Mouse (Mus musculus) bone marrow macrophage, adult 2 months (primary cell): ENCODE results near the gene Arhgap44. TPM values are rescaled to one million over a fixed set of nuclear protein-coding genes. Genes with fewer than 3 reads are reported as not detected.

Experiments used
- H3K27ac ChIP-seq: 2 replicates; pipeline ENCODE4 v1.5.1; 2012; ENCODE audit warnings: low read depth, low read length; ENCODE audit not compliant: insufficient read depth
- H3K4me1 ChIP-seq: 2 replicates; pipeline ENCODE4 v1.6.1; 2012; ENCODE audit warnings: low read length; ENCODE audit not compliant: control insufficient read depth, insufficient read depth
- H3K4me3 ChIP-seq: 2 replicates; pipeline ENCODE4 v1.5.1; 2012; ENCODE audit warnings: mild to moderate bottlenecking, low read length, moderate library complexity; ENCODE audit not compliant: insufficient read depth
- CTCF ChIP-seq: IDR thresholded peaks from 2 replicates; pipeline ENCODE4 v1.5.1; 2012; ENCODE audit warnings: low read depth, mild to moderate bottlenecking, low read length, moderate library complexity
- POLR2A ChIP-seq: IDR thresholded peaks from 2 replicates; pipeline ENCODE4 v1.6.1; 2012; ENCODE audit warnings: mild to moderate bottlenecking, low read depth, low read length, borderline replicate concordance
- polyA plus RNA-seq: library from polyadenylated mRNA; stranded (reverse); fragments of >200 nt; gene quantifications from 2 replicates; pipeline ENCODE4 v1.2.4, GENCODE M21; 2012; ENCODE audit not compliant: missing spikeins, insufficient read depth, insufficient read length

The Arhgap44 gene
- polyA plus RNA-seq, 1 experiment = not detected

DNA sequence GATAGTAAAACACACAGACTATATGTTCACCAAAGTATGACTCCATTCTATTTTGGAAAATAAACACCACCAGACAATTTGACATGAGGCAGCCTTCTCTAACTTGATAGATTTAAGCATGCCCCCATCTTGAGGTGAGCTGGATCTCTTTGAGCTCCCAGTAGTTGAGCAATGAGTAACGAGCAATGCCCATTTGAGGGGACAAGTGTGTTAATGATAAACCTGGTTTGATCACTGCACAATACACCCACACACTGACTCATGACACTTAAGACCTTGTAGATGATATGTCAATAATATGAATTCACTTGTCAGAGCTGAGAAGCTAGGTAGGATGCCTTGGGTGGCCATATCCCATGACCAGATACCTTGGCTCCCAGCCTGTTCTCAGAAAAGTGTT lies 132.6 kb downstream of the Arhgap44 start:
- no peak overlapping the region for H3K27ac ChIP-seq
- TF ChIP-seq POLR2A (no peak), CTCF (no peak)
- peaks cover under 1% of the 10 kb centered on the region; the same call in 1 of the 2 replicates for H3K4me1 ChIP-seq
- no peak overlapping the region for H3K4me3 ChIP-seq

DNA sequence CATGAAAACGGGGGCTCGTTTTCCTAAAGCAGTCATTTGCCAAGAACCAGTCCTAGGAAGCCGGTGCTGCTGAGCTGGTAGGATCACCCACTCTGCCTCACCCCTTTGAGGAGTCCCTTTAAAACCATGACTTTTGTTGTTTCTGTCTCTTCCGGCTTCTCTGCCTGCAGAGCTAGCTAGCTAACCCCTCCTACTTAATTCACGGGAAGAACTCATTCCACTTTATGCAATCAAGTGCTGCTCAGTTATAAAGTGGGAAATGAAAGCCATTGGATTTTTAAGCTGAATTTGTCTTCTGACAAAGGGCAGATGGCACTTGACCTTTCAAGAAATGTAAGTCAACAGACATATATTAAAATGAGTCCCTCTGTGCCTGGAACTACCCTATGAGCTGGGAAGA lies 134.7 kb downstream of the Arhgap44 start:
- TF ChIP-seq POLR2A = no peak
- no peak for TF ChIP-seq CTCF
- no peak overlapping the region for H3K27ac ChIP-seq

DNA sequence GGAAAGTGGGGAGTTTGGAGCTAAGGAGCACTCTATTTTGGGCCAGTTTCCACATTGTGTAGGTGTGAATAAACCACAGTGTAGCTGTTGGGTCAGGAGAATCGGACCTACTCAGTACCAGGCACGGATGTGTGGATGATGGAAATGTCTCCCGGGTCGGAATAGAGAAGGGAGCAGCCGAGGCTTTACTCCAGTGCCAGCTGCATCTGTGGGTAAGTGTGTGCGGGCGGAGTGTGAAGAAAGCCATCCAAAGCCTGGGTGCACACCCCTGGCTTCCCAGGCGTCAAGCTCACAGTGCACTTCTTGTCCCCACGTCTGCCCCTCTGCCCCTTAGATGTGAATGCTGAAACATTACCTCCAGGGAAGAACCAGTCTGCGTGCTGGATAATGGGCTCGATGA lies 140.0 kb downstream of the Arhgap44 start:
- Histone ChIP-seq H3K4me3 (no peak overlapping the region), H3K27ac (no peak overlapping the region)
- TF ChIP-seq CTCF = no peak
- TF ChIP-seq POLR2A = no peak

More for the DNA sequence above, 134.7 kb downstream of the Arhgap44 start:
- H3K4me3 ChIP-seq = no peak overlapping the region
- H3K4me1 ChIP-seq = no peaks in the 10 kb centered on the region

DNA sequence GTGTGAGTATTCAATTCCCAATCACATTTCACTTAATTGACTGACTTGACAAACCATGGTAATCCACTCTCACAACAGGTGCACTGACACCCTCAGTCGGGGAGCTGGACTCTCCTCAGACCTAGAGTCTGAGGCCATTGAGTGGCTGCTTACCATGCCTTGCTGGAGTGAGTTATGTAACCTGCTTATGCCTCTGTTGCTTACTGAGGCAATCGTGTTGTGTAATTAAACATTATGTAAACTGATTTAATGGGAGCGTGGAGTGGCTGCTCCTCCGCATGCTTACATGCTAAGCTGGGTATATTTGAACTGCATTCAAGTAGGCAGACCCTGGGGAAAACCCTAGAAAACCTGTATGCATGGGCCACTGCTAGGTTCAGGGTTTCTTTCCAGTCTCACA lies 142.0 kb downstream of the Arhgap44 start:
- no peaks in the 10 kb centered on the region for H3K4me1 ChIP-seq
- H3K27ac ChIP-seq = no peak overlapping the region
- no peak overlapping the region for H3K4me3 ChIP-seq
- TF ChIP-seq CTCF (no peak), POLR2A (no peak)

More for the DNA sequence above, 140.0 kb downstream of the Arhgap44 start:
- no peaks in the 10 kb centered on the region for H3K4me1 ChIP-seq

DNA sequence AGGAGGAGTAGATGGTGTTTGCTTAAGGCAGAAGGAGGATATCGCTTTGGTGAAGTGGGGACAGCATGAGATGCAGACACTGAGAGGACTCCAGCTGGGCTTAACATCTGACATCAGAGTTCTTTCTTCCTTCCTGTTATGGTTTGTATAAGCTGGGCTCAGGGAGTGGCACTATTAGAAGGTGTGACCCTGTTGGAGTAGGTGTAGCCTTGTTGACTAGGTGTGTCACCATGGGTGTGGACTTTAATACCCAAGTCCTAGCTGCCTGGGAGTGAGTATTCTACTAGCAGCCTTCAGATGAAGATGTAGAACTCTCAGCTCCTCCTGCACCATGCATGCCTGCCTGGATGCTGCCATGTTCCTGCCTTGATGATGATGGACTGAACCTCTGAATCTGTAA lies 146.0 kb downstream of the Arhgap44 start:
- TF ChIP-seq CTCF (no peak), POLR2A (no peak)
- H3K27ac ChIP-seq = no peak overlapping the region
- H3K4me1 ChIP-seq = no peaks in the 10 kb centered on the region
- H3K4me3 ChIP-seq = no peak overlapping the region

DNA sequence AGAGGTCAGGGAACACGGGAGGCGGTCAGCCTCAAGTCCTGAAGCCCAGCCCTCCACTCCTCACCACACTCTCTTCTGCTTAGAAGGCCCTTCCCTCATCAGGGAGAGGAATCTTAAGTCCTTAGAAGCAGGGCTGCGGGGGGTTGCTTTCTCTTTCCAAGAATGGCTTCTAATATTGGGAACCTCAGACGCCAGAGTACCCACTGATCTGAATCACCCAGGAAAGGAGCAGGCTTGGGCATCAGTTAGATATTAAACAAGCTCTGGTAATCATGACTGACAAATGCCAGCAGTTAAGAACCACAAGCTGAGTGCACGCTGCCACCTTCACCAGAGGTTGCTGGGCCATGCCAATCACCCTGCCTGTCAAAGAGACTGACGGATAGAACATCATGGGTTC lies 148.9 kb downstream of the Arhgap44 start:
- no peaks in the 10 kb centered on the region for H3K4me1 ChIP-seq
- H3K27ac ChIP-seq = no peak overlapping the region
- no peak overlapping the region for H3K4me3 ChIP-seq
- no peak for TF ChIP-seq POLR2A
- no peak for TF ChIP-seq CTCF

DNA sequence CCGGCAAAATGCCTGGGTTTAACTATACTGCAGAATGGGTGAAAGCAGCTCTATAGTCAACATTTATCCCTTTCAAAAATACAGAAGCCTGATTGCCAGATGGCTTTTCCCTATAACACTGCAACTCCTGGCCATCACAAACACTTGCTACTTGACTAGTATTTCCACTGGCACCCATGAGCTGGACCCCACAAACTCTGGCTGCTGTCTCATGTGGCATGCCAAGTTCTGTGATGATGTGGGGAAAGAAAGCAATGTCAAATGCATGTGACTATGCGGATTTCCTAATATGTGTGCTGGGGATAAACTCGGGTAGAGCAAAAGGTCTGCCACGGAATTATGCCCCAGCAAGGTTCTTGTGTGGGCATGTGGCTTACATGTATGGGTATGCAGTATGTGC lies 156.7 kb downstream of the Arhgap44 start:
- Histone ChIP-seq H3K4me3 (no peak overlapping the region), H3K4me1 (no peaks in the 10 kb centered on the region), H3K27ac (no peak overlapping the region)
- TF ChIP-seq POLR2A (no peak), CTCF (no peak)

DNA sequence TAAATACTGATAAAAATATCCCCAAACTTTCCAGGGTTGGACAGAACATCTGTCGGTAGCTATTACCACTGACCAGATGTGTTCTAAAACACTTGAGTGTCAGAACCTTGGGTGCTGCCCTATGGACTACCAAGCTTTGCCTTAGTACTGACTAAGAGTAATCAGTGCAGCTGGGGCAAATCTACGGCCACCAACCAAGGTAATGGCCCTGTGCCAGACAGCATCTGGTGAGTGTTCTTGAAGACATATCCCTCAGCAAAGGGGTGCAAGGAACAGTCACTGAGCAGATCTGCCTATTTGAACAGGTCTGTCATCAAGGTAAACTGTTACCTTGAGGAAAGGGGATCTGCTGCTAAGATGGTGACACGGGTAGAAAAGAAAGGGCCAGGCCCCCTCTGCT lies 157.9 kb downstream of the Arhgap44 start:
- TF ChIP-seq CTCF = no peak
- no peak for TF ChIP-seq POLR2A
- Histone ChIP-seq H3K27ac (no peak overlapping the region), H3K4me1 (no peaks in the 10 kb centered on the region), H3K4me3 (no peak overlapping the region)

DNA sequence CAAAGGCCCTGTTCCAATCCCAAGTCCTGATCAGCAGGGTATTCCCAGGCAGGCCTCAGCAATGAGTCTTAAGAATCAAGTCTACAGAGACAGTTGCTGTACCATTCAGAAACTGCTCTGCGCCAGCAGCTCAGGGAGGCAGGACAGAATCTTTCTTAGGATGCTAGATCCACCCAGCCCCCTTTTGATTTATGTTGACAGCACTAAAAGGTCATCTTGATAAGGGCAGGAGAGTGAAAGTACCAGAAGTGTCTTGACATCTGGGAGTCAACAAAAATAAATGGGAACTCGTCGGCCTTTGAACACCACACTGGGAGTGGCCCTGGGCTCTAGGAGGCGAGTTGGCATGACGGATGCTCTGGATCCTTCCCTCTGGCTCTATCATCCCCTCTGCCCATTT lies 159.2 kb downstream of the Arhgap44 start:
- Histone ChIP-seq H3K4me1 (no peaks in the 10 kb centered on the region), H3K27ac (no peak overlapping the region), H3K4me3 (no peak overlapping the region)
- no peak for TF ChIP-seq POLR2A
- TF ChIP-seq CTCF = no peak

DNA sequence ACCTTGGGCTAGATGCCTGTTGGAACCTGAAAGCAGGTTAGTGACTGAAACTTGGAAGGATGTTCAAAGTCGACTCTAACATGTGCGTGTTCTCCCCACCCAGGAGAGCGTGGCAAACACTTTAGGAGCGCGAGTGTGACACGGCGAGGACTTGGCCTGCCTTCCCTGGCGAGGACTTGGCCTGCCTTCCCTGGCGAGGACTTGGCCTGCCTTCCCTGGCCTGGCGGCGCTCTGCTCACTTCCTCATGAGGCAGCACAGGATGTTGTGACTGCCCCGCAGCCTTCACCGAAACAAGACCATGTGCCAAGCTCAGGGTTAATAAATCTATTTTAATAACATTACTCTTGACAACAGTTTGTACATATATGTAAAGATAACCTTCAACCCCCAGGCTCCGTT lies 161.0 kb downstream of the Arhgap44 start:
- TF ChIP-seq CTCF = no peak
- TF ChIP-seq POLR2A = no peak
- no peak overlapping the region for H3K4me3 ChIP-seq
- no peaks in the 10 kb centered on the region for H3K4me1 ChIP-seq
- H3K27ac ChIP-seq = no peak overlapping the region

DNA sequence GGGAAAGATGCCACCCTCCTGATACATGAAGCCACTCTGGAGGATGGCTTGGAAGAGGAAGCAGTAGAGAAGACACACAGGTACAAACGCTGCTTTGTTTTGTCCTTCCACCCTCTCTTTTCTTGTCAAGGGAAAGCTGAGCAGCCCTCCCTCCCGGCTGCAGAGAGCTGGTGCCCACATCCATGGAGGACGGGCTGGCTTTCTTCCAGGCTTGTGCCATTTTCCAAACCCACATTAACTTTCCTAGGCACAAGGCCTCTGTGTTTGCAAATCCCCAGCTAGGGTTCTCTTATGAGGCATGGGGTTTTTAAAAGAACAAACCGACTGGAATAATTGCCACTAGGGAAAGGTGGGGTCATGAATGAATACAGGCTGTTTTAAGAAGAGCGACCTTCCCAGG lies 163.1 kb downstream of the Arhgap44 start:
- Histone ChIP-seq H3K4me1 (no peaks in the 10 kb centered on the region), H3K27ac (no peak overlapping the region), H3K4me3 (no peak overlapping the region)
- TF ChIP-seq POLR2A (no peak), CTCF (no peak)
